Mouse (Mus musculus): ENCODE results near the gene Sgo2b.
"Not testable (repeated sequence)": the region's sequence is repeated elsewhere in the genome, so short reads cannot be mapped to it uniquely, and the experiment has no call there.

Gene Sgo2b

GRCm38 (mm10) chr8:63951626-63952377 lies at the start of gene Sgo2b:
Gene Sgo2b (minus strand): TSS chr8:63952248.
- DNase-seq = no peak

DNA sequence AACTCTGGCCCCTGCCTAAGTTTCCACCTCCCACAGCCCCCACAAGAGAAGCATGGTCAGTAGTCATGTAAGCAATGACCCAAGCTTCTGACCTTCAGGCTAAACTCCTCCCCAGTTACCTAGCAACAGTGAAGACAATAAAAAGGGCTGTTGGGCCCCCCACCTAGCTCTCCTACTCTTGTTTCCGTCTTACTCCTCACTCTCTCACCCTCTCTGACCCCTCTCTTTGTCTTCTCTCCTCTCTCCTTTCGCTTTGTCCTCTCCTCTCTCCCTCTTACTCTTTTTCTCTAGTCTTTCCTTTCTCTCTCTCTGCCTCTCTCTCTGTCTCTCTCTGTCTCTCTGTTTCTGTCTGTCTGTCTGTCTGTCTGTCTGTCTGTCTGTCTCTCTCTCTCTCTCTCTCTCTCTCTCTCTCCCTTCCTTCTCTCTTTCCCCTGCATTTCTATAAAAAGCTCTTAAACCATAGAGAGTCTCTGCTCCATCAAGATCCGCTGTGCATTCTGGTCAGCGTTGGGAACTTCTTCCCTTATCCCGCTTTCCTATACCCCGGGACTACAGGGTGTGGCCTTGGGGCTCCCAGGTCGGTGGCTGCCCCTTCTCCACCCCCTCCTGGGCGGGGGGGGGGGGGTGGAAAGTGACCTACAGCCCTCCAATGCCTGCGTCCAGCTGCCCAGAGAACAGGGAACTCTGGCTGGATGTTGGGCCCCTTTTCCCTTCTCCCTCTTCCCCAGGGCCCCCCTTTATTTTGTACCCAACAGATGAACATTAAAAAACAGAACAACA lies 18.8 kb upstream of the Sgo2b start:
- not testable (repeated sequence) for DNase-seq

DNA sequence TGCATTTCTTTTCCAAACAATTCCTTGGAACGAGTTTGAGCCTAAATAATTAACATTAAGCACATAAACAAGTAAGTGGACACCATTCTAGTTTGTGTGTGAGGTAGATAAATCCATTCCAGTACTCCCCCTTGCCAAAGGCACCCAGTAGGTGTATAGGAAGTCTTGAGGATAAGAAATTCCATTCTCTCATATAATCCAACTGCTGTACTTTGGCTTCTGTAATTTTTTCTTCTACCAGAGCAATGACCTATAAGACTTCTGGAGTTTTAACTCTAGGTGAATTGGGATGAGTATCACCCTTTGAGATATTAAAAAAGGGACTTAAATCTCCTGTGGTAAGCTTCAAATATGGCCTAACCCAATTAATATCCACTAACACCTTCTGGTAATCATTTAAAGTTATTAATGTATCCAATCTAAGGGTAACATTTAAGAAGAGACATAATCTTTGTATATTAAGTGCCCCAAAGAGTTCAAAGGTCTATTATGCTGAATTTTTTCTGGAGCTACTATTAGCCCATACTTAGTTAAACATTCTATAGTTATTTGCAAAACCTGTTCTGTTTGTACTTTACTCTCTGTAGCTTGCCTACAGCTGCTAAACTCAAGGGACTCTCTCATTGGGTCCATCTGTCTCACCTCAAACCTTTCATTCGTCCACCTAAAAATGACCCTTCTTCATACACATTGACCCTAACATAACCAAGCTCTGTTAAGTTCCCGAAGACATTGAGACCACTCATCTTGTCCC lies 9.2 kb upstream of the Sgo2b start:
- no peak for DNase-seq

DNA sequence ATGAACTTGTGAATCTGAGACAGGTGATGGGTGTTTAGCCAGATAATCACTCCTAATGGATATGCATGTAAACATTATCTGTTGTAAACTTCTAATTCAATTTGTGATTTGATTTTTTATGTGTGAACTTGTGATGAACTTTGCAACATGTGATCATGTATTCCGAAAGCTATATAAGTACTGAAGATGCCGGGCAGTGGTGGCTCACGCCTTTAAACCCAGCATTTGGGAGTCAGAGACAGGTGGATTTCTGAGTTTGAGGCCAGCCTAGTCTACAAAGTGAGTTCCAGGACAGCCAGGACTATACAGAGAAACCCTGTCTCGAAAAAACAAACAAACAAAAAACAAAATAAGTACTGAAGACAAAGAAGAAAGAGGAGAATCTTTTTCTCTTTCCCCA lies 1.8 kb upstream of the Sgo2b start:
- not testable (repeated sequence) for DNase-seq

DNA sequence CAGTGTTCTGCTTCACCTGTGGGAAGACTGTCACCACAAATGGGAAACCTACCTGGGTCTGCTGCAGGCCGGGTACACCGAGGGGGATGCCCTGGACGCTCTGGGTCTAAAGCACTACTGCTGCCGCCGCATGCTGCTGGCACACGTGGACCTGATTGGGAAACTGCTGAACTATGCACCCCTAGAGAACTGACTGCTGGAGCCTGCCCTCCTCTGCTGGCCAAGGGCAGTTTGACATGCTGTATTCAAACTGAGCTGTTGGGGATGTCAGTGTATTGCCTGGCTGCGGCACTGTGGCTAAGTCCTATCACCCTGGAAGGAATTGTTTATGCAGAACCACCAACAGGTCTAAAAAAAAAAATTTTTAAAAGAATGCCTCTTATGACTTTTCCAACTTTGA lies 18.9 kb downstream of the Sgo2b start:
- DNase-seq = no peak

- DNase-seq = no peak
These were observed 22.5 kb downstream of the Sgo2b start for GRCm38 (mm10) chr8:63929301-63930097.

GRCm38 (mm10) chr8:63921257-63921960 lies 30.6 kb downstream of the Sgo2b start:
- no peak for DNase-seq

- DNase-seq = no peak
These were observed 57.0 kb downstream of the Sgo2b start for GRCm38 (mm10) chr8:63895096-63895495.

- no peak for DNase-seq
These were observed 73.7 kb downstream of the Sgo2b start for GRCm38 (mm10) chr8:63878353-63878752.

DNA sequence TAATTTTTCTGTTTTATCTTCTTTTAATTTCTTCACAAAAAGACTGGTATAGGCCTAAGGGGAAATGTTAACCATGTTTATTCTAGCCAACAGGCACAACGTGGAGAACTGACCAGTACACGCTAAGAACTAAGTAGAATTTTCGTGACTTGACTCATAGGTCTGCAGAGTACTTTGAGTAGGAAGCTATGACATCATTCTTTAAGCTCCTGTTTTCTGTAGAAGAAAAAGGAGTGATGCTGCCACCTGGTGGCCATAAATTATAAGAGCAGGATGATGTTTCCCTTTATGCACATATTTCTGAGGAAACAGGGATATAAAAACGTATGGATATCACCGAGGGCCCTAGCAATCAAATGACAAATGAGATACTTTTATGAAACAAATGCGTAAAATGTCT lies 74.7 kb downstream of the Sgo2b start:
- DNase-seq = peak; percentile 43

- DNase-seq = no peak
These were observed 75.1 kb downstream of the Sgo2b start for GRCm38 (mm10) chr8:63876949-63877348.
